Mouse (Mus musculus): Measurements from ENCODE around the gene Adamtsl1. TPM values are rescaled to one million over a fixed set of nuclear protein-coding genes. Genes with fewer than 3 reads are reported as not detected.
A peak's percentile ranks its signal among the peaks of the same experiment; 100 is the strongest.

The Adamtsl1 gene
- polyA plus RNA-seq, 1 experiment = 2.7 TPM

- TF ChIP-seq USF1 (IDR thresholded peaks at IDR 0.05; ENCODE audit: low read depth) (no peak), TCF3 (IDR thresholded peaks at IDR 0.05; ENCODE audit: insufficient read length, low read depth) (peak; percentile 14), MYOD1 (IDR thresholded peaks at IDR 0.05; ENCODE audit: control insufficient read depth in 1 of 3, insufficient read length in 2 of 3, low read depth in 2 of 3) (peak in 2 of 3 experiments; percentile 73 to 84), MYOG (IDR thresholded peaks at IDR 0.05; ENCODE audit: control insufficient read depth in 1 of 3, insufficient read depth in 1 of 3, insufficient read length in 2 of 3, low read depth in 2 of 3) (peak; percentile 26 to 59 (median 58))
- Histone ChIP-seq H3K4me2 (ENCODE audit: low read depth) (peak overlapping the region; percentile 1), H3ac (ENCODE audit: control insufficient read depth, insufficient read length) (no peak overlapping the region), H3K4me3 (no peak overlapping the region), H3K36me3 (ENCODE audit: control insufficient read depth, insufficient read depth) (no peaks in the 10 kb centered on the region), H3K27me3 (ENCODE audit: control insufficient read depth, insufficient read depth, insufficient read length) (no peaks in the 10 kb centered on the region), H3K79me2 (ENCODE audit: control insufficient read depth, insufficient read depth) (no peaks in the 10 kb centered on the region)
These were observed 505.6 kb downstream of the Adamtsl1 start for GRCm38 (mm10) chr4:86019586-86019985.

GRCm38 (mm10) chr4:86020372-86021090, 506.6 kb downstream of the Adamtsl1 start:
- Histone ChIP-seq H3K79me2 (ENCODE audit: control insufficient read depth, insufficient read depth) (no peaks in the 10 kb centered on the region), H3K4me3 (no peak overlapping the region), H3K4me2 (ENCODE audit: low read depth) (no peak overlapping the region), H3K27me3 (ENCODE audit: control insufficient read depth, insufficient read depth, insufficient read length) (no peaks in the 10 kb centered on the region), H3K36me3 (ENCODE audit: control insufficient read depth, insufficient read depth) (no peaks in the 10 kb centered on the region), H3ac (ENCODE audit: control insufficient read depth, insufficient read length) (no peak overlapping the region)
- peak in 2 of 3 experiments; percentile 53 to 59 for TF ChIP-seq MYOG (IDR thresholded peaks at IDR 0.05; ENCODE audit: control insufficient read depth in 1 of 3, insufficient read depth in 1 of 3, insufficient read length in 2 of 3, low read depth in 2 of 3)
- TF ChIP-seq MYOD1 (IDR thresholded peaks at IDR 0.05; ENCODE audit: control insufficient read depth in 1 of 3, insufficient read length in 2 of 3, low read depth in 2 of 3) = peak in 2 of 3 experiments; percentile 29 to 56
- no peak for TF ChIP-seq CEBPB (IDR thresholded peaks at IDR 0.05; ENCODE audit: insufficient read depth, poor library complexity, severe bottlenecking)
- no peak for TF ChIP-seq E2F4 (IDR thresholded peaks at IDR 0.05; ENCODE audit: insufficient read depth)
- no peak for TF ChIP-seq TCF12 (IDR thresholded peaks at IDR 0.05; ENCODE audit: insufficient read depth, poor library complexity, severe bottlenecking)
- TF ChIP-seq POLR2AphosphoS2 (IDR thresholded peaks at IDR 0.05; ENCODE audit: insufficient read length, low read depth) = no peak
- no peak for TF ChIP-seq TCF3 (IDR thresholded peaks at IDR 0.05; ENCODE audit: insufficient read length, low read depth)
- no peak for TF ChIP-seq SRF (IDR thresholded peaks at IDR 0.05; ENCODE audit: control insufficient read depth, insufficient read length, low read depth)
- no peak for TF ChIP-seq POLR2A (IDR thresholded peaks at IDR 0.05; ENCODE audit: insufficient read length, low read depth)

- Histone ChIP-seq H3K27me3 (ENCODE audit: control insufficient read depth, insufficient read depth, insufficient read length) (no peaks in the 10 kb centered on the region), H3K4me3 (no peak overlapping the region), H3ac (ENCODE audit: control insufficient read depth, insufficient read length) (no peak overlapping the region), H3K36me3 (ENCODE audit: control insufficient read depth, insufficient read depth) (no peaks in the 10 kb centered on the region), H3K4me2 (ENCODE audit: low read depth) (no peak overlapping the region), H3K79me2 (ENCODE audit: control insufficient read depth, insufficient read depth) (no peaks in the 10 kb centered on the region)
- no peak for TF ChIP-seq POLR2AphosphoS2 (IDR thresholded peaks at IDR 0.05; ENCODE audit: insufficient read length, low read depth)
These were observed 510.7 kb downstream of the Adamtsl1 start for GRCm38 (mm10) chr4:86024573-86025160.

DNA sequence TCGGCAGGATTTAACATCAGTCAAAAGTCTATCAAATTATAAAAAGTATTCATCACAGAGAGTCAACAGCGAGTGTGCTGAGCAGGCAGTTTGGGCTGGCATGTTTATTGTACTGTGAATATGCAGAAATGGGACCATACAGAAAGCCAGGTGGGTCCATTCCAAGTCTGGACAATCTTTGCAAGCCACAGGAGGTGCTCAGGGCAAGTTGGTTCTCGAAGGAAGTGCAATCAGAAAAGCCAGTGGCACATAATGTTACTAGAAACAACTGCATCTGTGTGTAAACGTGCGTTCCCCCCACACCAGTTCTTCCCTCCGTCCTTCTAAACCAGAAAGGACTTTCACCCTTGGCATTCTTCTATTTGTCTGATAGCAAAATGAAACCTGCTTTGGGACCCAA, 515.5 kb downstream of the Adamtsl1 start:
- no peak for TF ChIP-seq SRF (IDR thresholded peaks at IDR 0.05; ENCODE audit: control insufficient read depth, insufficient read length, low read depth)
- no peak for TF ChIP-seq TCF12 (IDR thresholded peaks at IDR 0.05; ENCODE audit: insufficient read depth, poor library complexity, severe bottlenecking)
- no peak for TF ChIP-seq MYOG (IDR thresholded peaks at IDR 0.05; ENCODE audit: control insufficient read depth in 1 of 3, insufficient read depth in 1 of 3, insufficient read length in 2 of 3, low read depth in 2 of 3)
- TF ChIP-seq E2F4 (IDR thresholded peaks at IDR 0.05; ENCODE audit: insufficient read depth) = no peak
- TF ChIP-seq TCF3 (IDR thresholded peaks at IDR 0.05; ENCODE audit: insufficient read length, low read depth) = no peak
- no peak for TF ChIP-seq REST (IDR thresholded peaks at IDR 0.05; ENCODE audit: insufficient read depth, insufficient read length)
- no peak for TF ChIP-seq POLR2AphosphoS2 (IDR thresholded peaks at IDR 0.05; ENCODE audit: insufficient read length, low read depth)
- TF ChIP-seq CEBPB (IDR thresholded peaks at IDR 0.05; ENCODE audit: insufficient read depth, poor library complexity, severe bottlenecking) = no peak
- TF ChIP-seq MYOD1 (IDR thresholded peaks at IDR 0.05; ENCODE audit: control insufficient read depth in 1 of 3, insufficient read length in 2 of 3, low read depth in 2 of 3) = no peak
- no peak for TF ChIP-seq MAX (IDR thresholded peaks at IDR 0.05; ENCODE audit: low read depth)
- no peak for TF ChIP-seq POLR2A (IDR thresholded peaks at IDR 0.05; ENCODE audit: insufficient read length, low read depth)
- no peak for TF ChIP-seq USF1 (IDR thresholded peaks at IDR 0.05; ENCODE audit: low read depth)
- no peaks in the 10 kb centered on the region for H3K27me3 ChIP-seq (ENCODE audit: control insufficient read depth, insufficient read depth, insufficient read length)
- H3K4me2 ChIP-seq (ENCODE audit: low read depth) = no peak overlapping the region
- no peaks in the 10 kb centered on the region for H3K79me2 ChIP-seq (ENCODE audit: control insufficient read depth, insufficient read depth)
- H3ac ChIP-seq (ENCODE audit: control insufficient read depth, insufficient read length) = no peak overlapping the region
- H3K4me3 ChIP-seq = no peak overlapping the region
- no peaks in the 10 kb centered on the region for H3K36me3 ChIP-seq (ENCODE audit: control insufficient read depth, insufficient read depth)

DNA sequence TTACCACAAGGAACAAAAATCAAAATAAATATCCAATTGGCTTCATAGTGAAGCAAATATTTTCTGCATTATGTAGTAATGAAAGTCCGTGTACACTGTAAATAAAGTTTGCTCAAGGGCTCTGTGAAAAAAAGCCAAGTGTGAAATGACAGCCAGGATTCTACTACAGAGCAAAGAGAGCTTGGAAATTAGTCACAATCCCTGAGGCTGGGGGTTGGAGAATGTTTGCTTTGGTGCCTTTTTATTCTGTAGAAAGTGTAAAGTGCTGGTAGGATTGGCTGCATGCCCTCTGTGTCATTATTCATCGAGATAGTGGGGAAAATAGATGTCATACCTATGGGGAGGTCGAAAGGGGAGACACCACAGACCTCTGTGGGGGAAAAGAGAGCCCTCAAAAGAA, 516.2 kb downstream of the Adamtsl1 start:
- Histone ChIP-seq H3K27me3 (ENCODE audit: control insufficient read depth, insufficient read depth, insufficient read length) (no peaks in the 10 kb centered on the region), H3K4me2 (ENCODE audit: low read depth) (no peak overlapping the region), H3K4me3 (no peak overlapping the region), H3K36me3 (ENCODE audit: control insufficient read depth, insufficient read depth) (no peaks in the 10 kb centered on the region), H3ac (ENCODE audit: control insufficient read depth, insufficient read length) (no peak overlapping the region), H3K79me2 (ENCODE audit: control insufficient read depth, insufficient read depth) (no peaks in the 10 kb centered on the region)
- TF ChIP-seq POLR2A (IDR thresholded peaks at IDR 0.05; ENCODE audit: insufficient read length, low read depth) (no peak), POLR2AphosphoS2 (IDR thresholded peaks at IDR 0.05; ENCODE audit: insufficient read length, low read depth) (no peak), TCF3 (IDR thresholded peaks at IDR 0.05; ENCODE audit: insufficient read length, low read depth) (no peak)

Measured in myocyte (in vitro differentiated cells).